Mouse (Mus musculus) bone marrow macrophage, adult 2 months (primary cell): ENCODE measurements around the gene Lrrtm1.

ENCODE experiments used
- CTCF ChIP-seq: IDR thresholded peaks from 2 replicates; pipeline ENCODE4 v1.5.1; 2012; ENCODE audit warnings: low read depth, mild to moderate bottlenecking, low read length, moderate library complexity
- POLR2A ChIP-seq: IDR thresholded peaks from 2 replicates; pipeline ENCODE4 v1.6.1; 2012; ENCODE audit warnings: mild to moderate bottlenecking, low read depth, low read length, borderline replicate concordance

DNA sequence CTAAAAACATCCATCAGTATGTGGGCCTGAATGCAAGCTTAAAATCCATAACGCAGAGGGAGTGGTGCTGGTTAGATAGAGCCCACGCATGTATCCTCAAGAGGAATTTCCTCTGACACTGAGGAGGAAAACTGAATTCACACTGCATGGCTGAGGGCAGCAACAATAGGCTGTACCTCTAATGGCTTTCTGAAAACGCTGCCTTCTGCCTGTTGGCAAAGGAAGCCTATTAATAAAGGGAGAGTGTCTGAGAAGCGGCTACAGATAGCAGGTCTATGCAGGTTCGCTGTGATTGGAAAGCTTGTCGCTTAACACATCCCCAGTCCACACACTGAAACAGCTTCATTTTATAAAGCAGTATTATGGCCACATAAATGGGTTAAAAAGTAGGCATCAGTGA is 48.9 kb downstream of the Lrrtm1 start:
- TF ChIP-seq CTCF (no peak), POLR2A (no peak)
